Mouse (Mus musculus) layer of hippocampus, adult 6 months (tissue): ENCODE measurements around the gene Olfr1500. TPM values are rescaled to one million over a fixed set of nuclear protein-coding genes. Genes with fewer than 3 reads are reported as not detected.

ENCODE experiments used
- long read RNA-seq, 2 experiments: library from polyadenylated mRNA; unstranded; transcript quantifications; one replicate each; pipeline ENCODE4 v2.0.0; 2019 to 2020
- polyA plus RNA-seq: library from polyadenylated mRNA; unstranded; fragments of <200 nt; fragmentation: Nextera tagmentation; gene quantifications from 2 replicates; pipeline ENCODE4 v1.2.3, GENCODE M21; 2021

Gene Olfr1500
- not detected in 2 replicates for polyA plus RNA-seq
- long read RNA-seq, experiment 1 = 0 reads
- long read RNA-seq, experiment 2 = 0 reads

GRCm38 (mm10) chr19:13830388-13830787, at the start of gene Olfr1500:
TSS of gene Olfr1500 (minus strand) at chr19:13830488.

DNA sequence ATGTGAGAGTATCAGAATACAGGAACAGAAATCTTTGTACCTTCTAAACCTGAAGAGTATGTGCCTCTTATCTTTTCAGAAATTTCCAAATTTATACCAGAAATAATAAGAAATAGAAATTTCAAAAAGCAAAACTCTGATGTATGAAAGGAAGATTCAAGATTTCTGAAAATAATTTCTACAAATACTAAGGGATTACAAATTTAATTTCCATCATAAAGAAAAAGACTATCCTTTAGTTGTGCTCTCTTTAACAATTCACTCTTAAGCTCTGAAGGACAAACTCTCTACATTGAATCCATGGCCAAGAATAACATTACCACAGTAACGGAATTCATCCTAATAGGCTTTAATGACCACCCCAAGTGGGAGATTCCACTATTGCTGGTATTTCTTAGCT, 31.2 kb upstream of the Olfr1500 start, which contains the start of gene Olfr1502:
Gene Olfr1502 (plus strand): TSS at position 301 of the 400 bp plus-strand sequence.

DNA sequence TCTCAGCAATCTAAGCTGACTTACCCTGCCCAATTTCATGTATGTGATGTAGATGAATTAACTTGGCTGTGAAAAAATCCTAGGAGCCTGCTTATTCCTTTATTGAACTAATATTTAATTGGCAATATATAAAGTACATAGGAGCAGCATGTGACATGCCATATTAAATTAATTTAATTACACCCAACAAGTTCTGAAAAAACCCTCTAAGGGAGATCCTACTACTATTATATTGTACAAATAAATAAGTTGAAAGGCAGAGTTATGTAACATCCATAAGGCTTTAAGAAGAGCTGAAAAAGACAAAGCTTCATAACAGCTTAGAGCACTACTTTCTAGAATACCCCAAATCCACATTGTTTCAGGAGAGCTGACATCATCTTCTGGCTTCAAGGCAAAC, 20.3 kb upstream of the Olfr1500 start, which contains the start of gene Olfr1501:
Gene Olfr1501 (minus strand): TSS at position 101 of the 400 bp plus-strand sequence.

DNA sequence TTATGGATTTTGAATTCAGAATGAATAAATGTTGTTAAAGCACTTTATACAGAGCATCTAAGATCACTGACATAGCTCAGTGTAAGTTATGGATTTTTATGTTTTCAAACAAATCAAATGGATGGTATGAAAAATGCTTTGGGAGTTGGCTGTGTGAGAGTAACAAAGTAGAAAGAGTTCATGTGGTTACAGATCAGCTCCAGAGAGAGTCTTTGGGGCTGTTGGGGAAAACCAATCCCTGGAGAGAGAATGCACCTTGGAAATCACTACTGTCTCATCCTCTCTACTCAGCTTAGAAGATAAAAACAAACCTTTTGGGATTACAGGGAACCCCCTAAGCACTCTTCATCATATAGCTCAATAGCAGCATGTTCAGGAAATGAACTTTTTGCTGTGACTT, 10.9 kb downstream of the Olfr1500 start, which contains the start of gene Olfr1499:
Gene Olfr1499 (minus strand): TSS at position 101 of the 400 bp plus-strand sequence.

GRCm38 (mm10) chr19:13798102-13798501, 32.2 kb downstream of the Olfr1500 start, which contains the start of gene Olfr1497:
TSS of gene Olfr1497 (minus strand) at chr19:13798202.

GRCm38 (mm10) chr19:13777578-13777977, 52.7 kb downstream of the Olfr1500 start, which contains the start of gene Olfr1496:
TSS of gene Olfr1496 (plus strand) at chr19:13777878.

Other genes starting within 250 kb of the Olfr1500 start
- gene Olfr1484, start 247.0 kb downstream of the Olfr1500 start, polyA plus RNA-seq = not detected in 2 replicates
- not detected in 2 replicates for gene Olfr1487, start 213.1 kb downstream of the Olfr1500 start, polyA plus RNA-seq
- gene Olfr1489, start 198.9 kb downstream of the Olfr1500 start, polyA plus RNA-seq = not detected in 2 replicates
- gene Olfr1490, start 179.4 kb downstream of the Olfr1500 start, polyA plus RNA-seq = not detected in 2 replicates
- not detected in 2 replicates for gene Olfr1491, start 133.2 kb downstream of the Olfr1500 start, polyA plus RNA-seq
- gene Olfr1493-ps1, start 107.2 kb downstream of the Olfr1500 start, polyA plus RNA-seq = not detected in 2 replicates
- not detected in 2 replicates for gene Olfr1494, start 90.8 kb downstream of the Olfr1500 start, polyA plus RNA-seq
- not detected in 2 replicates for gene Olfr1495, start 65.9 kb downstream of the Olfr1500 start, polyA plus RNA-seq
- gene Olfr1496, start 52.6 kb downstream of the Olfr1500 start, polyA plus RNA-seq = not detected in 2 replicates
- gene Olfr1497, start 32.3 kb downstream of the Olfr1500 start, polyA plus RNA-seq = not detected in 2 replicates
- not detected in 2 replicates for gene Olfr1499, start 11.0 kb downstream of the Olfr1500 start, polyA plus RNA-seq
- not detected in 2 replicates for gene Olfr1501, start 20.2 kb upstream of the Olfr1500 start, polyA plus RNA-seq
- gene Olfr1502, start 31.3 kb upstream of the Olfr1500 start, polyA plus RNA-seq = not detected in 2 replicates
- gene Olfr1504, start 67.4 kb upstream of the Olfr1500 start, polyA plus RNA-seq = not detected in 2 replicates
- gene Olfr1505, start 83.0 kb upstream of the Olfr1500 start, polyA plus RNA-seq = not detected in 2 replicates